In genomic region chr16:75917712-75918111, GRCm38 (mm10) we compare ENCODE assay signal across 22 mouse cellular contexts.
DNase-seq lines count a peak whose midpoint lies in the region; ATAC-seq and TF ChIP-seq lines count a peak whose summit lies in the region.
"Had no signal": no experiment of that assay in that cellular context is flagged by ENCODE, and none has a peak within 500 bp of the region (broad histone marks: within the 10 kb centered on the region; RNA-seq: fewer than 3 reads in every experiment).

No protein-coding gene starts in this region.

- WGBS in liver, postnatal 0 days (ENCODE audit: insufficient replicate concordance) = 45% methylated on average over 5 of the region's 5 CpGs

- no peak overlapping the region; the same call in 1 of the 2 replicates for H3K27ac ChIP-seq in liver, postnatal 0 days (ENCODE audit: low read depth)
- H3K27ac ChIP-seq: forebrain, embryonic 15.5 days; gastrocnemius, adult 2 months; heart, adult 2 months; hindbrain, embryonic 13.5 days; intestine, embryonic 15.5 days; limb, embryonic 12.5 days had no signal

- no peak for TF ChIP-seq CTCF in liver, postnatal 0 days (IDR thresholded peaks at IDR 0.05; ENCODE audit: low read depth)

- H3K27me3 ChIP-seq in liver, postnatal 0 days (ENCODE audit: insufficient read depth, low read length) = no peaks in the 10 kb centered on the region
- H3K27me3 ChIP-seq: forebrain, embryonic 15.5 days; hindbrain, embryonic 13.5 days; intestine, embryonic 15.5 days; limb, embryonic 12.5 days had no signal

- DNase-seq in 416B (ENCODE audit: low read depth) = peak; percentile 51
- peak; percentile 37 to 46 for DNase-seq in B cell, adult 2 months
- no peak for DNase-seq in liver, postnatal 0 days
- no peak for DNase-seq in embryo, embryonic 10.5 days (ENCODE audit: low spot score)
- DNase-seq in kidney, postnatal 25 days = no peak
- DNase-seq in cerebellum, postnatal 14 days = no peak
- DNase-seq: adrenal gland, adult 2 months; cerebellum, adult 8-10 months; embryo, embryonic 11 days; gastrocnemius, adult 2 months; heart, adult 2 months; kidney, postnatal 36 days; right cerebral cortex, adult 18-20 months; thymus, adult 2 months had no signal

- H3K4me3 ChIP-seq in liver, postnatal 0 days (ENCODE audit: low read depth, low read length) = no peak overlapping the region
- H3K4me3 ChIP-seq: forebrain, embryonic 15.5 days; gastrocnemius, adult 2 months; heart, adult 2 months; hindbrain, embryonic 13.5 days; intestine, embryonic 15.5 days; limb, embryonic 12.5 days; myocyte had no signal

- peak; percentile 30; the same call in 1 of the 2 replicates for ATAC-seq in granulocyte monocyte progenitor cell, adult 5-6 weeks (replicated peaks; ENCODE audit: poor library complexity, severe bottlenecking)
- peak; percentile 74 for ATAC-seq in liver, postnatal 0 days
- ATAC-seq: forebrain, embryonic 15.5 days; intestine, embryonic 15.5 days; lung, postnatal 0 days had no signal

- H3K9me3 ChIP-seq in liver, postnatal 0 days (ENCODE audit: low read length) = no peaks in the 10 kb centered on the region
- H3K9me3 ChIP-seq: forebrain, embryonic 15.5 days; hindbrain, embryonic 13.5 days; intestine, embryonic 15.5 days; limb, embryonic 12.5 days had no signal

- H3K4me2 ChIP-seq in liver, postnatal 0 days (ENCODE audit: low read depth, low read length) = no peak overlapping the region
- H3K4me2 ChIP-seq: forebrain, embryonic 15.5 days; hindbrain, embryonic 13.5 days; intestine, embryonic 15.5 days; limb, embryonic 12.5 days; midbrain, embryonic 11.5 days had no signal

- H3K9ac ChIP-seq in liver, postnatal 0 days (replicated peaks) = no peak overlapping the region
- H3K9ac ChIP-seq: forebrain, embryonic 15.5 days; hindbrain, embryonic 13.5 days; intestine, embryonic 15.5 days; limb, embryonic 12.5 days had no signal

- H3K4me1 ChIP-seq in liver, postnatal 0 days (ENCODE audit: insufficient read depth) = peaks cover 4% of the 10 kb centered on the region; the same call in 1 of the 2 replicates
- H3K4me1 ChIP-seq: forebrain, embryonic 15.5 days; hindbrain, embryonic 13.5 days; intestine, embryonic 15.5 days; limb, embryonic 12.5 days had no signal

- H3K36me3 ChIP-seq in liver, postnatal 0 days (replicated peaks; ENCODE audit: insufficient read depth, low read length) = no peaks in the 10 kb centered on the region
- H3K36me3 ChIP-seq: forebrain, embryonic 15.5 days; hindbrain, embryonic 13.5 days; intestine, embryonic 15.5 days; limb, embryonic 12.5 days had no signal

- TF ChIP-seq EP300 in liver, postnatal 0 days (IDR thresholded peaks at IDR 0.05; ENCODE audit: low read depth) = peak; percentile 66; the same call in 1 of the 2 replicates

Comparison
In these comparisons a context has a peak if more than half of its experiments do, and no peak if none do; other contexts are left out.
1. DNase-seq: peak in 416B (single experiment) and B cell, adult 2 months (2 of 2); none in liver, postnatal 0 days (single experiment), embryo, embryonic 10.5 days (single experiment), kidney, postnatal 25 days (0 of 2) and cerebellum, postnatal 14 days (0 of 2).